Comparison of ENCODE assay signal across 27 mouse cellular contexts in the genomic region with DNA sequence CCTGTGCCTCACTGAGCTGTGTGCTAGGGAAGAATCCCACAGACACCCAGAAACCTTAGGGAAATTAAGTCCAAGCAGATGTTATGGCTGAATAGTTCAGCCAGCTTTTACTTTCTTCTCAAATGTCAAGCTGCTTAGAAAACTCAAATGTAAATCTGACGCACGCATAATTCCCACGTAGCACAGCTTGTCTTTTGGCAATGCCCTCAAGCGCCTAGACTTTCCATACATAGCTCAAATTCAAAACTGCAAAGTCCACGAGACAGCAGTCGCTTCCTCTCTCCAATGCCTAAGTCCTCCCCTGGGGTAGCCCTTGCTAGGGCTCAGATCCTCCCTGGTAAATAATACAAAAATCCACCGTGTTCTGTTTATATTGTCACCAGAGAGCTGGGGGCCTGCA.
DNase-seq lines count a peak whose midpoint lies in the region; ATAC-seq and TF ChIP-seq lines count a peak whose summit lies in the region.
"Had no signal": no experiment of that assay in that cellular context is flagged by ENCODE, and none has a peak within 500 bp of the region (broad histone marks: within the 10 kb centered on the region; RNA-seq: fewer than 3 reads in every experiment).

No protein-coding gene starts in this region.

- no peak overlapping the region for H3K9ac ChIP-seq in forebrain, postnatal 0 days
- no peak overlapping the region for H3K9ac ChIP-seq in forebrain, embryonic 12.5 days
- no peak overlapping the region for H3K9ac ChIP-seq in hindbrain, postnatal 0 days (replicated peaks; ENCODE audit: low read length)
- no peak overlapping the region for H3K9ac ChIP-seq in hindbrain, embryonic 13.5 days
- no peak overlapping the region for H3K9ac ChIP-seq in embryonic facial prominence, embryonic 14.5 days (ENCODE audit: low read depth, low read length)
- H3K9ac ChIP-seq: embryonic facial prominence, embryonic 12.5 days; hindbrain, embryonic 12.5 days had no signal

- WGBS in forebrain, postnatal 0 days, result 53% methylated on average over 7 of the region's 7 CpGs
- WGBS in forebrain, embryonic 12.5 days, result 75% methylated on average over 7 of the region's 7 CpGs
- 45% methylated on average over 7 of the region's 7 CpGs for WGBS in hindbrain, postnatal 0 days
- whole genome bisulfite sequencing in hindbrain, embryonic 13.5 days, result 70% methylated on average over 7 of the region's 7 CpGs
- WGBS in embryonic facial prominence, embryonic 14.5 days, result 30% methylated on average over 7 of the region's 7 CpGs

- H3K27ac ChIP-seq in forebrain, postnatal 0 days (ENCODE audit: low read depth, low read length), result no peak overlapping the region
- no peak overlapping the region for H3K27ac ChIP-seq in forebrain, embryonic 12.5 days
- H3K27ac ChIP-seq in hindbrain, postnatal 0 days, result no peak overlapping the region
- no peak overlapping the region for H3K27ac ChIP-seq in hindbrain, embryonic 13.5 days
- H3K27ac ChIP-seq in embryonic facial prominence, embryonic 14.5 days (replicated peaks; ENCODE audit: low read depth, low read length), result no peak overlapping the region
- H3K27ac ChIP-seq: embryonic facial prominence, embryonic 12.5 days; forebrain, embryonic 10.5 days; gastrocnemius, adult 2 months; heart, adult 2 months; hindbrain, embryonic 12.5 days had no signal

- no peak overlapping the region for H3K4me2 ChIP-seq in forebrain, postnatal 0 days (ENCODE audit: low read depth)
- no peak overlapping the region for H3K4me2 ChIP-seq in forebrain, embryonic 12.5 days
- no peak overlapping the region for H3K4me2 ChIP-seq in hindbrain, postnatal 0 days (ENCODE audit: low read depth, low read length)
- H3K4me2 ChIP-seq in hindbrain, embryonic 13.5 days, result no peak overlapping the region
- H3K4me2 ChIP-seq in embryonic facial prominence, embryonic 14.5 days (ENCODE audit: low read depth, low read length), result no peak overlapping the region
- H3K4me2 ChIP-seq: embryonic facial prominence, embryonic 12.5 days; heart, embryonic 11.5 days; hindbrain, embryonic 12.5 days had no signal

- no peaks in the 10 kb centered on the region for H3K36me3 ChIP-seq in forebrain, postnatal 0 days (ENCODE audit: insufficient read depth)
- H3K36me3 ChIP-seq in forebrain, embryonic 12.5 days (replicated peaks), result no peaks in the 10 kb centered on the region
- H3K36me3 ChIP-seq in hindbrain, postnatal 0 days (ENCODE audit: insufficient read depth, low read length), result no peaks in the 10 kb centered on the region
- H3K36me3 ChIP-seq in hindbrain, embryonic 13.5 days, result no peaks in the 10 kb centered on the region
- no peaks in the 10 kb centered on the region for H3K36me3 ChIP-seq in embryonic facial prominence, embryonic 14.5 days (ENCODE audit: control insufficient read depth, insufficient read depth, low read length)
- H3K36me3 ChIP-seq: embryonic facial prominence, embryonic 12.5 days; forebrain, embryonic 10.5 days; G1E; hindbrain, embryonic 12.5 days had no signal

- no peak for TF ChIP-seq CTCF in forebrain, postnatal 0 days (IDR thresholded peaks at IDR 0.05; ENCODE audit: low read depth)
- TF ChIP-seq CTCF in hindbrain, postnatal 0 days (IDR thresholded peaks at IDR 0.05; ENCODE audit: low read depth), result no peak

- no peak overlapping the region for H3K4me3 ChIP-seq in forebrain, postnatal 0 days (ENCODE audit: low read depth, low read length)
- no peak overlapping the region for H3K4me3 ChIP-seq in forebrain, embryonic 12.5 days (replicated peaks)
- H3K4me3 ChIP-seq in hindbrain, postnatal 0 days (ENCODE audit: low read length), result no peak overlapping the region
- no peak overlapping the region for H3K4me3 ChIP-seq in hindbrain, embryonic 13.5 days
- H3K4me3 ChIP-seq in embryonic facial prominence, embryonic 14.5 days (ENCODE audit: low read depth, low read length), result no peak overlapping the region
- H3K4me3 ChIP-seq: embryonic facial prominence, embryonic 12.5 days; forebrain, embryonic 10.5 days; gastrocnemius, adult 2 months; heart, adult 2 months; hindbrain, embryonic 12.5 days had no signal

- DNase-seq in forebrain, postnatal 0 days, result peak; percentile 32
- DNase-seq in hindbrain, postnatal 0 days (ENCODE audit: low spot score), result peak; percentile 1
- peak; percentile 75 for DNase-seq in brain, adult 2 months (ENCODE audit: low read depth, low spot score)
- DNase-seq in embryonic facial prominence, embryonic 14.5 days (ENCODE audit: low spot score), result peak; percentile 80
- DNase-seq in neural tube, embryonic 10.5 days (ENCODE audit: extremely low spot score, low spot score), result no peak
- DNase-seq: adrenal gland, postnatal 10 days; adrenal gland, postnatal 36 days; B cell, adult 2 months; cerebellum, adult 11-12 months; cerebellum, adult 8-10 months; cerebellum, postnatal 14 days; gastrocnemius, adult 2 months; gastrocnemius, postnatal 25 days; kidney, adult 18-20 months had no signal

- H3K4me1 ChIP-seq in forebrain, postnatal 0 days (ENCODE audit: insufficient read depth), result no peaks in the 10 kb centered on the region
- H3K4me1 ChIP-seq in forebrain, embryonic 12.5 days, result peaks cover 3% of the 10 kb centered on the region; the same call in 1 of the 2 replicates
- H3K4me1 ChIP-seq in hindbrain, postnatal 0 days (ENCODE audit: insufficient read depth, low read length), result no peaks in the 10 kb centered on the region
- H3K4me1 ChIP-seq in hindbrain, embryonic 13.5 days (replicated peaks), result 0 out of 2 replicates have a peak, but pooled peaks cover 2% of the 10 kb centered on the region
- H3K4me1 ChIP-seq in embryonic facial prominence, embryonic 14.5 days (ENCODE audit: control insufficient read depth, insufficient read depth, low read length), result peaks cover 12% of the 10 kb centered on the region; the same call in 1 of the 2 replicates
- H3K4me1 ChIP-seq: forebrain, embryonic 10.5 days; hindbrain, embryonic 12.5 days had no signal

- peak; percentile 38; the same call in 1 of the 2 replicates for ATAC-seq in forebrain, postnatal 0 days
- no peak for ATAC-seq in forebrain, embryonic 12.5 days (ENCODE audit: low FRiP score)
- ATAC-seq in hindbrain, postnatal 0 days, result no peak
- no peak for ATAC-seq in hindbrain, embryonic 13.5 days (ENCODE audit: low FRiP score)
- peak; percentile 30; the same call in 1 of the 2 replicates for ATAC-seq in embryonic facial prominence, embryonic 14.5 days (ENCODE audit: low read depth)
- ATAC-seq: forebrain, embryonic 14.5 days; inflammation-experienced regulatory T-cells, adult 6 months; intestine, embryonic 16.5 days; Patski had no signal

- no peaks in the 10 kb centered on the region for H3K9me3 ChIP-seq in forebrain, postnatal 0 days (ENCODE audit: low read length)
- H3K9me3 ChIP-seq in forebrain, embryonic 12.5 days, result no peaks in the 10 kb centered on the region
- H3K9me3 ChIP-seq in hindbrain, postnatal 0 days (ENCODE audit: low read length), result no peaks in the 10 kb centered on the region
- H3K9me3 ChIP-seq in hindbrain, embryonic 13.5 days, result no peaks in the 10 kb centered on the region
- H3K9me3 ChIP-seq in embryonic facial prominence, embryonic 14.5 days (ENCODE audit: control insufficient read depth, low read length), result no peaks in the 10 kb centered on the region
- H3K9me3 ChIP-seq: embryonic facial prominence, embryonic 12.5 days; forebrain, embryonic 10.5 days; G1E; hindbrain, embryonic 12.5 days had no signal

- H3K27me3 ChIP-seq in forebrain, postnatal 0 days (ENCODE audit: insufficient read depth, low read length), result no peaks in the 10 kb centered on the region
- H3K27me3 ChIP-seq in forebrain, embryonic 12.5 days, result no peaks in the 10 kb centered on the region
- no peaks in the 10 kb centered on the region for H3K27me3 ChIP-seq in hindbrain, postnatal 0 days (ENCODE audit: insufficient read depth, low read length)
- H3K27me3 ChIP-seq in hindbrain, embryonic 13.5 days, result no peaks in the 10 kb centered on the region
- no peaks in the 10 kb centered on the region for H3K27me3 ChIP-seq in embryonic facial prominence, embryonic 14.5 days (replicated peaks; ENCODE audit: control insufficient read depth, insufficient read depth, low read length)
- H3K27me3 ChIP-seq: CH12.LX; embryonic facial prominence, embryonic 12.5 days; hindbrain, embryonic 12.5 days had no signal

Comparison
In these comparisons a context has a peak if more than half of its experiments do, and no peak if none do; other contexts are left out.
1. ATAC-seq: peak in forebrain, postnatal 0 days (single experiment) and embryonic facial prominence, embryonic 14.5 days (single experiment); none in forebrain, embryonic 12.5 days (single experiment), hindbrain, postnatal 0 days (single experiment) and hindbrain, embryonic 13.5 days (single experiment).